Mouse (Mus musculus): ENCODE data around the gene Lrig1.

Lrig1 gene

DNA sequence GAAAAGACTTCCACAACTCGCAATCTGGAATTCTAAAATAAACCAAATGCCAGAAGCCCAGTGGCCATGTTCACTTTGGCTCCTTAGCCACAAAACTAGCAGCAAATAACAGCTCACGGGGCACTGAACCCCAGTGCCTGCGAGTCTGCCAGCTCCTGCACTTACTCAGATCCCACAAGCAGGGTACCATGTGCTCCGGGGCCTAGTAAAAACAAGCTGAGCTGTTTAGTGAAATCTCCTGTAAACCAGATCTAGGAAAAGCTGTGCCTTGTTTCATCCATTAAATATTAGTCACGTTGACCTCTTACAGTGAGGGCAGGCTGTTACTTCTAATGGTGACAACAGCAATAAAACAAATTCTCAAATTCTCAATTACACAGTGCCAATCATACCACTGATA, 81.3 kb downstream of the Lrig1 start:
- DNase-seq (ENCODE audit: low spot score) = no peak

DNA sequence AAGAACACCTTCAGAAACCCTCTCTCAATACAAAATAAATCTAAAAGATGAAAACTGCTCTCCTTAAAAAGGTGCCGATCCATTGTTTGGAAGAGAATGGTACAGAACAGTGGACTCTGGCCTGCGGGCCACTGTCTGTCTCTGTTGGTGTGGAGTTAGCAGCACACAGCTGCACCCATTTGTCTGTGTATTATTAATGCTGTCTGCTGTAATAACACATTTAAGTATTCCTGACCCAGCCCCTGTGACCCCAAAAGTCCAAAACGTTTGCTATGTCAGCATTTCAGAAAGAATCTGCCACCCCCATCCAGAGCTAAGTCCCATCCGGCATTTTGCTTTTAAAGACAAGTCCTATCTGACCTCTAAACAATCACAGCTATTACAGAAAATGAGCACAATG, 84.0 kb downstream of the Lrig1 start:
- no peak for DNase-seq (ENCODE audit: low spot score)

DNA sequence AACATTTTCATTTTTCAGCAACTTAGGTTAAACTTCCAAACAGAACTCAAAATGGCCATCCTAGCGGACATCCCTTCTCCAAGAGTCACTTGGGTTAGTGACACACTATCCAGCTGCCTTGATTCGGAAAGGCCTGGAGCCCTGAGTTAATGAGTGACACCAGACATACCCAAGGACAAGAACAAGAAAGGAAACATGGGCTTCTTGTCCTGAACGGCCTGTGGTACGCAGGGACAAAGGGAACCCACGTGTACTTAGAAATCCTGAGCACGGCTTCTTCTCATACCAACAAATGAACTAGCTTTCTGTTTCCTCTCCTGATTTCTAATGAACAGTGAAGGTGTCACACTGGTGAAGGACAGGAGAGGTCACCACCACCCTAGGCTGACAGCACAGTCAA, 85.6 kb downstream of the Lrig1 start:
- no peak for DNase-seq (ENCODE audit: low spot score)

GRCm38 (mm10) chr6:94613235-94613895, 86.6 kb downstream of the Lrig1 start:
- DNase-seq (ENCODE audit: low spot score) = no peak

DNA sequence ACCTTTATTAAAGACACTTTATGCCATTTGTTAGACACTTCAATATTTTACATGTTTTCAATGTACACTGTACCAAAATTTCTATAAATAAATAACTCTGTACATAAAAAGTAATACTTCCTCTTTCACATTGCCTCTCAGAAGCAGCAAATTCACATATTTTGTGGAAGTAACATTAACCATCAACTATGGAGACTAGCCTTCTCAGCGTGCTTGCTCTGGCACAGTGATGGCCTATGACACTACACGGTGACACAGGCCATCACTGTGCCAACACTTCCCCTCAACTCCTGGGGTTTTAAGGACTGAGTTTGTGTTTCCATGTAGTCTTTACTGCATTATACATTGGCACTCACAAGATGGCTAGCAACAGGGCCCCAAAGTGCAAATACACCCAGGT, 95.4 kb downstream of the Lrig1 start:
- DNase-seq (ENCODE audit: low spot score) = no peak

DNA sequence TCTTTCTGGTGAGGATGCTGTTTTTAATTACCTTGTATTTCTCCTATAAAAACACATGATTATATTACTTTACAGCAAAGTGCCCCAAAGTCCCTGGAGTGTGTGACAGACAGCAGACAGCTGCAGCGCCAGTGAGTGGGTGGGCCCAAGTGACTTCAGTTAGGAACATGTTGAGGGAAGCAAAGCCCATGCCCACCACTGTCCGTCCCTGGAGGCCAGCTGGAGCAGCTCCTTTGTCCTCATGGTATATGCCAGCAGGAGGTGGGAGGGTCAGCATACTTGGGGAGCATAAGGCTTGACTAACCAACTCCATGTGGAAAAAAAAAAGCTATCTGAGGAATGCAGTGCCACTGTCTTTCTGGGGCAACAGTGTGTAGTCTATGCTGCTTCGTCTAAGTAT, 95.9 kb downstream of the Lrig1 start:
- no peak for DNase-seq (ENCODE audit: low spot score)

GRCm38 (mm10) chr6:94601811-94602210, 98.1 kb downstream of the Lrig1 start:
- no peak for DNase-seq (ENCODE audit: low spot score)

DNA sequence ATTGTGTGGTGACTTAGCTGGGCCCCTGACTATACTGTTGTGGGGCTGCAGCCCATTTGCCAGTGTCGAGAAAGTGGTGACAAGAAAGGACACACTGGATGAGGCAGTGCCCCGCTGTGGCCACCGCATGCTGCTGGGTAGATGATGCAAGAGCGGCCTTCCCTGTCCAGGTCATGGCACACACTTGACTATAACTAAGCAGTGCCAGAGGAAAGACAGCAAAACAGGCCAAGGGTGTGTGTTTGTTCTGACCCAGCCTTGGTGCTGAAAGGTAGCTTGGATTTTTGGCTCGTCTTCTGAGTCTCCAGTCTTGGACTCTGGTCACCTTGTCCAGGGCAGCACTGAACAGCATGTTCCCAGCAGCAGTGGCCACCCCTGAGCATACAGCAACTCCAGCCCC, 98.9 kb downstream of the Lrig1 start:
- no peak for DNase-seq (ENCODE audit: low spot score)

GRCm38 (mm10) chr6:94599016-94599415, 100.9 kb downstream of the Lrig1 start:
- DNase-seq (ENCODE audit: low spot score) = no peak

DNA sequence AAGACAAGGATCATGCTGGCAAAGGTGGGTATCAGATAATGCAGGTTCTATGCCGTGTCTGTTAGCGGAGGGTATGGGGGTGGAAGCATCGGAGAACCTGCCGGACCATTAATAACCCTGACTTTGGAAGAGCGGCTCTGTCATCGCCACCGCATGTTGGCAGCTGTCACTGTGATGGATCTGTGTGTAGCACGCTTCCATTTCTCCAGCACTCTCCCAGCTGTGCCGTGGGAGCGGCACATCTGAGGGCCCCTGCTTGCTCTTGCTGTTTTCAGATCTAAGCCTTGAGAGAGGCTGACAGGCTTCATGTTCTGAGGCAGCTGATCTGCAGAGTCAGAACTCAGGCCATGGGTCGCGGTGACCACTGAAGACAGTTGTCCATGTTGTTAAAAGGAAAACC, 101.5 kb downstream of the Lrig1 start:
- no peak for DNase-seq (ENCODE audit: low spot score)

DNA sequence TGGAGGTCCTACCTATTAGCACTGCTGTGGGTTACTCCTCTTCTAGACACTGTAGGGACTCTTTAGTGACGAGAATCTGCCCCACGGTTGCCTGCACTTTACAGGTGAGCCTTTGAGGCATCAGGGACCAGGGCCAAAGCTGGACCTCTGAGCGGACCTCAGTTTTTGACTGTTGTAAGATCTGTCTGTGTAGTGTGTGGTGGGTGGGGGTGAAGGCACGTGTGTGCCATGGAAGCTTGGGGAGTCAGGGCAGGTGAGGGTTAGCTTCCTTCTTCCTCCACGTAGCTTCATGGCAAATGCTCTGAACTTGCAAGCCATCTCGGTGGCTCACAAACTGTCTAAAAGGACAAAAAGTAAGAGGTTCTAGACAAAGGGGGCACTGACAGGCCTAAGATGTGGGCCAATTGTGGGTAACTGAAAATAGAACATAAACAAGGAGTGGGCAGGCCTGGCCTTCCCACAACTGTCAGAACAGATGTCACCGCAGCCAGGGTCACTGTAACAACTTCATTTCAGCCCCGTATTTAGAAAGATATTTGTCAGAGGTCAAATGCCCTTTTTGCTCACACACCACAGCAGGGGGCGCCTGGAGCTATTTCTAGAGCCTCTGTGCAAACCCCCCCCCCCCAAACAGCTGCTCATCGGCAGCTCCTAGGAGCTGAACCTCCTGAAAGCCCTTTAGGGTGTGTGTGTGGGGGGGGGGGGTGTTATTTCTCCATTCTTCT, 103.0 kb downstream of the Lrig1 start:
- DNase-seq (ENCODE audit: low spot score) = peak; percentile 67

GRCm38 (mm10) chr6:94596051-94596760, 103.8 kb downstream of the Lrig1 start:
- DNase-seq (ENCODE audit: low spot score) = no peak

GRCm38 (mm10) chr6:94595206-94595605, 104.8 kb downstream of the Lrig1 start:
- no peak for DNase-seq (ENCODE audit: low spot score)

DNA sequence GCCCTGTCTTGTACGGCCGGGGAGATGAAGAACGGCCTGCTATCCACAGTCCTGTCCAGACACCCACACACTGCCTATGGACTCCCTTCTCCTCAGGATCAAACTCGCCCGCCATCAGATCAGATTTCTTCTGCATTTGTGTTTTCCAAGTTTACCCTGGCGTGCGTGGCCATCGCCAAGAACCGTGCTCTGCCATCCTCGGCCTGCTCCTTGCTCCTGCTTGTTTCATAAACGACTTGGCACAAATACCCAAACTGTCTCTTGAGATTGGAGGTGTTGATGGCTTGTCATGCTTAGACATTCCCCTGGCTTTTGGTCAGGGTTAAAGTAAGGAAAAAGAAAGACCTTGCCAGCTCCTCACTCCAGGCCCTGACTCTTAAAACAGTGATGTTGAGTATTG, 105.2 kb downstream of the Lrig1 start:
- DNase-seq (ENCODE audit: low spot score) = no peak

- DNase-seq (ENCODE audit: low spot score) = no peak
Measured at GRCm38 (mm10) chr6:94594096-94594665, 105.8 kb downstream of the Lrig1 start.

DNA sequence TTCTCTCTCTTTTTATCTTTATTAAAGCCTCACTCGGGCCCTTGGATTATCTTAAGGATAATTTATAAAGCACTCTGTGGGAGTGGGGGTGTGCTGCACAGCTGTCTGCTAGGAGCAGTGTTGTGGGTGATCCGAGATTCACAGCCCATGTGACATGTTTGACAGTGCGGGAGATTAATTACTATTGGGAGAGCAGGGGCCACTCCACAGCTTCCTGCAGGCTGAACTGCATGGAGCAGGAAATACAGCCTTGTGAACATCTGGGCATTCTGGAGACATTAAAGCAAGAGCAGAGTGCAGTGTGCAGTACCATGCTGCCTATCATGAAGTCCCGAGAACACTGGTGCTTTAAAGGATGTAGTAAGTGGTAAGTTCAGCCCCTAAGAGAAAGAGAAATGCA, 107.2 kb downstream of the Lrig1 start:
- DNase-seq (ENCODE audit: low spot score) = peak; percentile 76

- DNase-seq (ENCODE audit: low spot score) = peak; percentile 61
Measured at GRCm38 (mm10) chr6:94592243-94592642, 107.7 kb downstream of the Lrig1 start.

GRCm38 (mm10) chr6:94588365-94588764, 111.6 kb downstream of the Lrig1 start:
- DNase-seq (ENCODE audit: low spot score) = no peak

GRCm38 (mm10) chr6:94584976-94585375, 115.0 kb downstream of the Lrig1 start:
- DNase-seq (ENCODE audit: low spot score) = no peak

- no peak for DNase-seq (ENCODE audit: low spot score)
Measured at GRCm38 (mm10) chr6:94584147-94584695, 115.7 kb downstream of the Lrig1 start.

DNA sequence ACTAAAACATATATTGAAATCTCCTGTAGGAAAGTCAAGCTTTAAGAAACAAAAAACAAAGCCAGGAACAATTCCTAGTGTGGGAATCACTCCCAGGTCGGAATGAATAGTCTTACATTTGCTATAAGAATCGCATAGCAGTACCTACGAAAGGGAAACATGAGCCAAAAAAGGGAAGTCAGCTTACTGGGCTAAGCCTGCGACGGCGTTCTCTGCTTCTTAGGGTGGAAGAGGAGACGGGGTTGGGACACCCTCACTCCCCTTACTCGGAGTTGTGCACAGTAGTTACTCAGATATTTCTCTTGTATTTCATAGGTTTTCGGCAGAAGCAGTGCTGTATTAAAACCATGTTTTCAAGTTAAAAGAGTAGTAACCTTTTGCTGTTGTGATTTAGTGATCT, 117.9 kb downstream of the Lrig1 start:
- DNase-seq (ENCODE audit: low spot score) = no peak

- peak; percentile 72 for DNase-seq (ENCODE audit: low spot score)
Measured at GRCm38 (mm10) chr6:94577991-94578390, 122.0 kb downstream of the Lrig1 start.

Measured in embryo, embryonic 10.5 days (tissue).